Mouse (Mus musculus) MEL (cell line): ENCODE results near the gene Rcan1.

Experiments used
- BHLHE40 ChIP-seq: IDR thresholded peaks from 2 replicates; pipeline ENCODE4 v1.6.1; 2012; ENCODE audit warnings: low read depth, mild to moderate bottlenecking, inconsistent platforms, low read length, improper control_type of control experiment, borderline replicate concordance
- E2F4 ChIP-seq: IDR thresholded peaks from 2 replicates; pipeline ENCODE4 v1.6.1; 2011; ENCODE audit warnings: low read depth, low read length, improper control_type of control experiment, borderline replicate concordance
- ETS1 ChIP-seq: IDR thresholded peaks from 2 replicates; pipeline ENCODE4 v1.6.1; 2012; ENCODE audit warnings: low read depth, mild to moderate bottlenecking, inconsistent platforms, low read length, improper control_type of control experiment, moderate library complexity
- MYC ChIP-seq: IDR thresholded peaks from 2 replicates; pipeline ENCODE4 v1.6.1; 2011; ENCODE audit warnings: low read depth, mild to moderate bottlenecking, low read length, improper control_type of control experiment, moderate library complexity
- USF1 ChIP-seq: IDR thresholded peaks from 2 replicates; pipeline ENCODE4 v1.6.1; 2014; ENCODE audit warnings: low read depth, mild to moderate bottlenecking, inconsistent platforms, low read length, improper control_type of control experiment, moderate library complexity

- TF ChIP-seq ETS1 (no peak), USF1 (no peak), MYC (no peak), BHLHE40 (no peak), E2F4 (no peak)
Measured at GRCm38 (mm10) chr16:92430731-92431130, 39.9 kb downstream of the Rcan1 start.
